Mouse (Mus musculus): ENCODE data around the gene Enkd1. TPM values are rescaled to one million over a fixed set of nuclear protein-coding genes. Genes with fewer than 3 reads are reported as not detected.
A peak's percentile ranks its signal among the peaks of the same experiment; 100 is the strongest.

The Enkd1 gene
- total RNA-seq, 2 experiments from 2014 or later: 5.4 to 6.8 TPM

DNA sequence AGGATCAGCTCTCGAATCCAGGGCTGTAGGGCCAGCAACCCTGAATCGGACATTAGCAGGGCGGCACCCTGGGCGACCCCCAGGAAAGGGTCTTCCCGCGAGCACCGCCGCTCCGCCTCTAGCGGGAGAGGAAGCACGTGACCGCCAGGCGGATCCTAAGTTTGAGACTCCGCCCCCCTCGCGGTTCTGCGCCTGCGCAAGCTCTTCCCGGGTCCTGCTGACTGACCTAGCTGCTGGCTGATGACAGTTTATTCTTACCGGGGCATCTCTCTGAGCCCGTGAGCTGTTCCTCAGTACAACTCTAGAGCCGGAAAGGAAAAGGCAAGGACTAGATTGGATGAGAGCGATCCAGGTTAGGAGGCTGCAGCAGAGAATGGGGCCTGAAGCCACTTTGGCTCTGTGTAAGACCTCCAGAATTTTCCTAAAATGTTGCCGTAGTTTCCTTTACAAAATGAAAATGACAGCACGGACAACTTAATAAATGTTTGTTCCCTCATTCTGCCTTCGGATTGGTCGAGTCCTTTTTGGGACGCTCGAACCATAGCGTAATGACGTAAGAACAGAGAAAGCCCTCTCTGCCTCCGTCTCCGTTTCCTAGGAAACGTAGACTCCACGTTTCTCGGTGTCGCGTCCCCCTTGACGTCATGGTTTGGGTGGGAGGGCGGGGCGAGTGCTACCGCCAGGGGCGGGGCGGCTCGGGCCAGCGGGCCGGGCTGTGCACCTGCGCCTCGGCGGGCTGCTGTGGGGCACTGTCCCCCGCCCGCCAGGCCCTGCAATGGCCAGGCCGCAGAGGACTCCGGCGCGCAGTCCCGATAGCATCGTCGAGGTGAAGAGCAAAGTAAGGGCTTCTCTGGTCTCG, 6.8 kb downstream of the Enkd1 start, which contains the start of the genes Acd and Pard6a:
Gene Acd, minus strand, starts transcription at position 137 of the 859 bp plus-strand sequence.
Gene Pard6a, plus strand, starts transcription at position 183 of the 859 bp plus-strand sequence.
- peak; percentile 98 for DNase-seq

DNA sequence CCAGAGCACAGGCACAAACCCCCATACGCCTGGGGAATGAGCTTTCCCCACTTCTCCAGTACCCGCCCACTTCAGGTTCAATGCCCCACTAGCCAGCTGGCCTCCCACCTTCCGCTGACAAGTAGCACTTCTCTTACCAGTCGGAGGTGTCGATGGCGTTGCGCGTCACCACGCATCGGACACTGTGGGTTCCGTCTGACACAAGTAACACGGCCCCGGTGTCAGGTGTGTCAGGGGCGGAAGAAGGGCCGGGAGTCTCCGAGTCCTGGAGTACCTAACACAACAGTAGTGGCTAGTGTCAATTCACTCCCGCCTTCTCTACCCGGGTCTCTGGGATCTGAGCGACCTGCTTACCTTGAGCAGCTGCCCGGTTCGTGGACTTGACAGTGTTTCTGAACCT, 7.4 kb downstream of the Enkd1 start:
- peak; percentile 61 for DNase-seq

DNA sequence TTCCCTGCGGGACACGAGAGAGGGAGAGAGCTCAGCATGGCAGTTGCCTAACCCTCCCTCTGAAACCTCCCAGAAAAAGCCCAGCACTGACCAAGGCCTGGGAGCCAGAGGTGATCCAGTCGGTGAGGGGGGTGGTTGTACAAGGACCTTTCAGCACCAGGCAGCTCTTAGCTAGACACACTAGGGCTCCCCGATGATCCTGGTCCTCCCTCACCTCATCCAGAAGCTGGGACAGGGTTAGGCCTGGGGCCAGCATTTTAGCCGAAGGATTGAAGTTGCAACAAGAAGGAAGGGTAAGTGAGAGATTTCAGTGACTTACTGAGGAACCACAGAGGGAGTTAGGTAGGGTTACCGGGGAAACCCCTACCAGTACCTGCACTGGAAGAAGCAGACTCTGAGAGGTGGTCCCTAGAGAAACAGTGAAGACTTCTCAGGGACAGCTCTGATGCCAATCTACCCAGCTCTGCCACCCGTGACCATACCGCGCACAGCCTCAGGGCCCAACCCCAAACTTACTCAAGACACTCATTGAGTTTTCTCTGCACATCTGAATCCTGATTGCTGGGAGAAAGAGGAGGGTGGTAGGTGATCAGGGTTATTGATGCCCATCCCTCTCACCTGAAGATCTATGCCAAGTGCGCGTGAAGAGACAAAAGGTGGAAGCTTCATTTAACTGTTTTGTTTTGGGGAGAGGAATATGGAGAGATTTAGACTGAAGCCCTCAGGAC, 8.4 kb downstream of the Enkd1 start:
- no peak for DNase-seq

DNA sequence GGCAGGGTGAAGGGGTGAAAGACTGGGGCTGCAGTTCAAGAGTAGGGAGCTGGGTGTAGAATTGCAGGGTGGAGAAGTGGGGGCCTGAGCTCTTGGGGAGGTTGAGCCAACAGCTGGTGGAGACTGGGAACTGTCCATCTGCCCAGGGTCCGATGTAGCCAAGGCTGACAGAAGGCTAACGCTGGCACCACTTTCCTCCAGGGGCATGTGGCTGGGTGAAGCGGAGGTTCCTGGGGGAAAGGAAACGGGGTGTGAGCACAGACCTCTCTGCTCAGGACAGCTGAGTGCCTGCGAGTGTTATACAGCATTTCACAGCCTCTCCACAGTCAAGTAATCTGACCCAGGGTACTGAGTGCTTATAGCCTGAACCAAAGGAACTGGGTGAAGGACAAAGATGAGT, 9.3 kb downstream of the Enkd1 start:
- DNase-seq: no peak

DNA sequence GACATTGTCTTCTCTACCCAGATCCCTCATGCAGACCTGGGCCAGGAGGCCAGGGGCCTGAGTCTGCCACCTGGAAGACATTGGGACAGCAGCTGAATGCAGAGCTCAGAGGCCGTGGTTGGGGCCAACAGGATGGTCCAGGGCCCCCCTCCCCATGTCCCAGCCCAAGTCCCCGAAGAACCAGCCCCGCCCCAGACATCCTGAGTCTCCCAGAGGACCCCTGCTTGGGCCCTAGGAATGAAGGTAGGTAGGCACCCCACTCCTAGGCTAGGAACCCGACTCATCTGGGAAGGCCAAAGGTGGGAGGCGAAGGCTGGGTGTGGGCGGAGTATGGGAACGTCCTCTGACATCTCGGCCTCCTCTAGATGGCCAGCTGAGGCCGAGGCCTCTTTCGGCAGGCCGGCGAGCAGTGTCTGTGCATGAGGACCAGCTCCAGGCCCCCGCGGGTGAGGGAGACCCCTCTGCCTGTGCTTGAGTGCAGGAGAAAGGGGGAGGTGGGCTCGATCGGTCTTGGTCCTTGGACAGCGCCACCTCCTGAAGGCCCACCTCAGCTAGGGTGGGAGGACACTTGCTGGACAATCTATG, 10.7 kb downstream of the Enkd1 start:
- no peak for DNase-seq

DNA sequence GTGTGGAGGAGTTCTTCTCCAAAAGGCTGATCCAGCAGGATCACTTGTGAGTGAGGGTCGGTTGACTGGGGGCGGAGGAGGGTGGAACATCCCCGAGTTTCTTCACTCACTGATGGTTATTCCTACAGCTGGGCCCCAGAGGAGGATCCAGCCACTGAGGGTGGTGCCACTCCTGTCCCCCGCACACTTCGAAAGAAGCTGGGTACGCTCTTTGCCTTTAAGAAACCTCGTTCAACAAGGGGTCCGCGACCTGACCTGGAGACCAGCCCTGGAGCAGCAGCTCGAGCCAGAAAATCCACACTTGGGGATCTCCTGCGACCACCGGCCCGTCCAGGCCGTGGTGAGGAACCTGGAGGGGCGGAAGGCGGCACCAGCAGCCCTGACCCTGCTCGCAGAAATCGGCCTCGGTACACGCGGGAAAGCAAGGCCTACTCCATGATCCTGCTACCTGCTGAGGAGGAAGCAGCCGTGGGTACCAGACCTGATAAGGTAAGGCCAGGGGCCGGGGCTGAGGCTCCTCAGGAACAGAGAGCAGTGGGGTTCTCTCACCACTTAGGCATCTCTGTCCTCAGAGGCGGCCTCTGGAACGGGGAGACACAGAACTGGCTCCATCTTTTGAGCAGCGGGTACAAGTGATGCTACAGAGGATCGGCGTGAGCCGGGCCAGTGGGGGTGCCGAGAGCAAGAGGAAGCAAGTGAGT, 12.8 kb downstream of the Enkd1 start:
- DNase-seq: no peak

DNA sequence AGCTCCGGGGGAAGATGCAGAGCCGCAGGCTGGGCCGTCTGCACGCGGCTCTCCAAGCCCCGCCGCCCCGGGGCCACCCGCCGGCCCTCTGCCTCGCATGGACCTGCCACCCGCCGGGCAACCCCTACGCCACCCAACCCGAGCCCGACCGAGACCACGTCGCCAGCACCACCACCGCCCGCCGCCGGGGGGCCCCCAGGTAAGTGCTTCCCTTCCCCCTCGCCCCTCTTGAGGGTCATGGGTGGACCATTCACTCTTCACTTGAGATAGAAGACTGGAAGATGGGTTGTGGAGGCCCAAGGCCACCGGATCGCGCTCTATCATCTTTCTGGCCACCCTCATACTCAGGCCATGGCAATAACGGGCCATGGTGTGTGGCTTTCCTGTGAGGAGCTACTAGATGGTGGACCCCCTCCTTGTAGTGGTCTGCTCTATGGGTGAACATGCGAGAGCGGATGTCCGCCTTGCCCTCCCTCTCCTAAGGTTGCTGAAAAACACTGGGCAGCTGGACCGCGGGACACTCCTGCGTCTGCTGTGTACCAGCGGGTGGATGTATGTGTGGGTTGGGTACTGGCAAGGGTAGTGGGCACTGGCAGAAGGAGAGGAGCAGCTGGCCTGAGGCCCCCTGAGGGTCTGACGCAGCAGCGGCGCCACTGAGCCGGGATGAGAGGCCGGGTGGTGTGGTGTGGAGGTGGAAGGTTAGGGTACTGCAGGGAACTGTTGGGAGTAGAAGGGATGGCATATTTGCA, 13.8 kb downstream of the Enkd1 start:
- DNase-seq: no peak

DNA sequence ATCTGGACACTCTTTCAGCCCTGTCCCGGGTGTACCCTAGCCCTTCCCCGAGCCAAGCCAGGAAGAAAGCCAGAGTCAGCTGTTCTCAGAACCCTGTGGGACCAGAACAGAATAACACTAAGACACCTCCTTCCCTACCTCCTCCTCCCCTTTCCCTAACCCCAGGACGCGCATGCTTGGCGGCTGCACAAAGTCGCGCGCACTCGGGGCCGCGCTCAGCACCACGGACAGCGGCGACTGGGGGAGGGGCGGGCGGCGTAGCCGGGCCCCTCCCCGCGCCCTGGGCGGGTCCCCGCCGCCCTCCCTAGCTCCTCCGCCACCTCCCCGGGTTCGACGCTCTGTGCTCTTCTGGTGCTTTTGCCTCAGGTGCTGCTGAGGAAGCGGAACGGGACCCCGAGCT, 14.4 kb downstream of the Enkd1 start:
- peak; percentile 82 for DNase-seq

DNA sequence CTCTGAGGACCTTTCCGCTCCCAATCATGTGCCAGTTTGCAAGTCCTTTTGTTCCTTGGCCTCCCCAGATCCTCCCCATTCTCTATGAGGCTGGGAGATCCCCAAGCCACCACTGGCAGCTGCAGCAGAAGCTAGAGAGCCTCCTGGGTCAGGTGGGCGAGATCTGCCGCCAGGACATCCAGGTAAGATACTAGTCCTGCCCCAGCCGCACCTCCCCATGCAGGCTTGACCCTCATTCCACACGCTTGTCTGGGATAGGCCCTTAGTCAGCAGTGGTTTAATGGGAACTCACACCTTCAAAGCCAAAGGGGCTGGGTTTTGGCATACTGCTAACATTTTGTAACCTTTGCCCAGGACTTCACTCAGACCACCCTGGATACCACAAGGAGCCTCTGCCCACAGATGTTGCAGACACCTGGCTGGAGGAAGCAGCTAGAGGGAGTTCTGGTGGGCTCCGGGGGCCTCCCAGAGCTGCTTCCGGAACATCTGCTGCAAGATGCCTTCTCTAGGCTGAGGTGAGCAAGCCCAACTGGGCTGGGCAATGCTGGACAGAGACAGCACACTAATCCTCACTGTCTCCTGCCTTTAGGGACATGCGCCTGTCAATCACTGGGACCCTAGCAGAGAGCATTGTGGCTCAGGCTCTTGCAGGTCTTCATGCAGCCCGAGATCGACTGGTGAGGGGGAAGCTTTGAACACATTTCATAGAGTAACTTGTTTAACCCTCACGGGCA, 15.4 kb downstream of the Enkd1 start:
- DNase-seq: no peak

DNA sequence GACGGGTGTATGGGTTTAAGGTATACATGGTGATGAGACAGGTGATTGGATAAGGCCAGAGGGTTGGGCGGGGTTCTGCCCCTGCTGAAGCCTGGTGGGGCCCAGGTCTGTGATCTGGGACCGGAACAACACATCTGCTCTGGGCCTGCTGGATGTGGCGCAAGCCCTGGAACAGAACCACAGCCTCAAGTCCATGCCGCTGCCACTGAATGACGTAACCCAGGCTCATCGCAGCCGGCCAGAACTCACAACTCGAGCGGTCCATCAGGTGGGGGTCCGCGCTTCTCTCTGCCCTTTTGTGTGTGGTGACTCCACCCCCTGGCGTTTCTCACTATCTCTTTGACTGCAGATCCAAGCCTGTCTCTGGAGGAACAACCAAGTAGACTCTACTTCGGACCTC, 17.0 kb downstream of the Enkd1 start:
- no peak for DNase-seq

DNA sequence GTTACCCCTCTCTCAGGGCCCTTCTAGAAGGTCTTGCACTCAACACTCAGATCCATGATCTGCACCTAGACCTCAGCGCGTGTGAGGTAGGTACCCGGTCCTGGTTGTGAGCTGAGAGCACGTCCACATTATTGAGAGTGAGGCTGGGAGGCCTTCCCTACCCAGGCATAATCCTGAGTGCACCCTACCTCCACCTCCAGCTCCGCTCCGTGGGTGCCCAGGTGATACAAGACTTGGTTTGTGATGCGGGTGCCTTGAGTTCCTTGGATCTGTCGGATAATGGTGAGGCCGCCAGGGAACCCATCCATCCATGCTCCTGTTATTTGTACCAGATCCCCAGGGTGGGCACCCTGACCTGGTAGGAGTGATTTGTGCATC, 18.0 kb downstream of the Enkd1 start:
- DNase-seq: no peak

DNA sequence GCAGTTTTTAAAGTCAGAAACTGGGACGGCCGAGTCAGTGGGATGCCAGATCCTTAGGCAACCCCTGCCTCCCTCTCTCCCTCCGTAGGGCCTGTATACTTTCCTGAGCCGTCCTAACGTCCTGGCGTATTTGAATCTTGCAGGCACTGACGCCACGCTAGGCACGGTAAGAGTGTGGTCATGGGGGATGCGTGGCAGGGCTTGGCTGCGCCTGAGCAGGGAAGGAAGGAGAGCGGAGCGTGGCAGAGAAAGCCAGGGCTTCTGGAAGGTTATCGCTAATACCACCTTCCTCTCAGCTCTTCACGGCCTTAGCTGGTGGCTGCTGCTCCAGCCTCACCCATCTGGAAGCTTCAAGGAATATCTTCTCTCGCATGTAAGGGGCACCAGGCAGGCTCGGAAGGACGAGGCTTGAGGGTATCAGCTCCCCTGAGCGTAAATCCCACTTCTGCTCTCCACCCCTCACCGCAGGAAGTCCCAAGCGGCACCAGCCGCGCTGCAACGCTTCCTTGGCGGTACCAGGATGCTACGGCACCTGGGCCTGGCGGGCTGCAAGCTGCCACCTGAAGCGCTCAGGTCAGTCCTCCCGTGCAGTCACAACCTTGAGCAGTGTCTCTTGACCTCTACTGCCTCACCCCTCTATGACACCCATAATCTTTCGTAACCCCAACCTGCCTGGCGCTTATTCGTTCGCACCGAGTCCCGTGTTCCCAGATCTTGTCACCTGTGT, 18.6 kb downstream of the Enkd1 start:
- no peak for DNase-seq

DNA sequence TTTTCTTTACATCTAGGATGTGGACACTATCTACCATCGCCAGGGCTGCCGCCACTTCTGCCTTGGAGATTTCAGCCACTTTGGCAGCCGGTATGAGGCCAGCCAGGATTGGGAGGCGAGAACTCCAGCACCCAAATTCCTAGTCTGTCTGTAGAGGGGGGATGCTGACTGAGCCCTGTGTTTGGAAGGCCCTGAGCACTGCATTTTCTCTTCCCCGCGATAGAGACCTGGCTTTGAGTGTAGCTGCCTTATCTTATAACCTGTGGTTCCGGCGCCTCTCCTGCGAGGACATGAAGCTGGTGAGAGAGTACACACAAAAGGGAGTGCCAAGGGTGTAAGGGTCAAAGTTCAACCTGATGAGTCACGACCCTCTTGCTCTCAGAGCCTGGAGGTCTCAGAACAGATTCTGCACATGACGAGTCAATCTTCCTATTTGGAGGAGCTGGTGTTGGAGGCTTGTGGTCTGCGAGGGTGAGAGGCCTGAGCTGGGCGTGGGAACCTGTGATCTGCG, 19.7 kb downstream of the Enkd1 start:
- DNase-seq: no peak

DNA sequence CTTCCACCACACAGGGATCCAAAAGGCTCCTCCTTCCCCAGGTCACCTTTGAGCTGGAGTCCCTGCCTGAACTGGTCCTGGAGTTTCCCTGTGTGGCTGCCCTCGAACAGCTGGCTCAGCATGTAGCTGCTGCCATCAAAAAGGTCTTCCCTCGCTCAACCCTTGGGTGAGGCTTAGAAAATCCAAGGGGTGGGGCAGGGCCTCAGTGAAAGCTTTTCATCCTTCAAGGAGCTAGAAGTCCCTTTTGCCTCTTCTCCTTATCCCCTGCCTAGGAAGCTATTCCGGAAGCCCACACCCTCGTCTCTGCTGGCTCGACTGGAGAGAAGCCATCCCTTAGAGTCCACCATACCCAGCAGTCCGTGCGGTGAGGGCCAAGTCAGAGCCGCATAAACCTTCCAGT, 20.5 kb downstream of the Enkd1 start:
- no peak for DNase-seq

DNA sequence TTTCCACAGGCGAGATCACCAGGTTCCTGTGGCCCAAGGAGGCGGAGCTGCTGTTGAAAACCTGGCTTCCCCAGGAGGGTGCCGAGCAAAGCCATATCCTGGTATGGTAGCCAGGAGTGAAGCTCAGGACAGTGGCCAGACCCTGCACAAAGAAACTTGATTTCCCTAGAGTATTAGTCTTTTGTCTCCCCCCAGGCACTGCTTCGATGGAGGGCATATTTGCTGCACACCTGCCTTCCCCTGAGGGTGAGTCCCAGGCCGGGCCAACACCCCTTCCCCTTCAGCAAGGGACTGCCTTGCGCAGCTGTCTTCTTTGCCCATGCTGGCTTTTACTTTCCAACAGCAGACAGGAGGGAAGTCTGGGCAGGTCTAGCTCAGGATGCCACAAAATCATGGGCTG, 21.5 kb downstream of the Enkd1 start:
- no peak for DNase-seq

DNA sequence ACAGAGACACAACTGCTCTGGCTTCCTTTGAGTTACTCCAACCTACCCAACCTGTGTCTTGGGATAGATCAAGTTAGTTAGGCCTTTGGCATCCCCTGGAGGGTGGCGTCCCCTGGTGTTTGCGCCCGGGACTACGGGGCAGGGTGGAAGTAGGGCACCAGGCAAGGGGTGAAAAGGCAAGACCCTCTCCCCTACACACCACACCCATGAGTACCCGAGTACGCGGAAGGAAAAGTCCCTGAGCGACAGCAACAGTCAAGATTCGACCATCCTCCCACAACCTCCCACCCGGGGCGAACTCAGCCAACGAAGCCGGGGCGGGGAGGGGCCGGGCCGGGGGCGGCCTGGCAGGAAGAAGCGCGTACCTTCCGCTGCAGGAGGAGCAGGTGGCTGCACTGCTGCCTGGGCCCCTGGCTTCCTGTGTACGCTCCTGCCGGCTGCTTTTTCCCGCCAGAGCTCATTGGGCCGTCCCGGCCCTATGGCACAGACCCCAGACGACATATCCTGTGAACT, 22.2 kb downstream of the Enkd1 start, which contains the start of gene Carmil2:
Gene Carmil2, plus strand, starts transcription at position 479 of the 513 bp plus-strand sequence.
- peak; percentile 80 for DNase-seq

DNA sequence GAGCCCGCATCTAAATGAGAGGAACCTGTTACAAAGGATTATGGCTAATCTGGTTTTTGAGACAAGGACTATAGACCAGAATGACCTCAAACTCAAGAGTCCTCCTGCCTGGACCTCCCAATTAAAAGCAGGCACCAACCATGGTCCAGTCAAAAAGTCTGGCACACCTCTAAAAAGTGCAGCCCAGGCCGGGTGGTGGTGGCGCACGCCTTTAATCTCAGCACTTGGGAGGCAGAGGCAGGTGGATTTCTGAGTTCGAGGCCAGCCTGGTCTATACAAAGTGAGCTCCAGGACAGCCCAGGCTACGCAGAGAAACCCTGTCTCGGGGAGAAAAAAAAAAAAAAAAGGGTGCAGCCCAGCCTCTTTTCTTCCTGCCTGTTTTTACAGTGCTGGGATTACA, 22.7 kb downstream of the Enkd1 start:
- DNase-seq: no peak

DNA sequence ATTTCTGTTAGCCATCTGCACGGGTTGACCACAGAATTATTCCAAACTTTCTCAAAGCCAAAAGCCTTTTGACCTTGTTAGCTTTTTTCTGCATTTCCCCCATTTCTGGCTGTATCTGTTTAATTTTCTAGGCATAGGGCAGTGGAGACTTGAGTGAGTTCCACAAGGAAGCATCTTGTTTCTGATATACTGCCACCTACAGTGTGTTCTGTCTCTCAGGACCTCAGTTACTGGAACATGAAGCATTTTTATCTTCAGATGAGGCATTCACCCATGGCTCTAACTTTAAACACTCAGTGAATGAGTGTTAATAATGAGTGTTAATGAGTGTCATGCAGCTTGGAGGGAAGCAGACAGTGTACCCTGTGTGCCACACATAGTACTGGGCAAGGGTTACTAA, 30.1 kb downstream of the Enkd1 start:
- no peak for DNase-seq

DNA sequence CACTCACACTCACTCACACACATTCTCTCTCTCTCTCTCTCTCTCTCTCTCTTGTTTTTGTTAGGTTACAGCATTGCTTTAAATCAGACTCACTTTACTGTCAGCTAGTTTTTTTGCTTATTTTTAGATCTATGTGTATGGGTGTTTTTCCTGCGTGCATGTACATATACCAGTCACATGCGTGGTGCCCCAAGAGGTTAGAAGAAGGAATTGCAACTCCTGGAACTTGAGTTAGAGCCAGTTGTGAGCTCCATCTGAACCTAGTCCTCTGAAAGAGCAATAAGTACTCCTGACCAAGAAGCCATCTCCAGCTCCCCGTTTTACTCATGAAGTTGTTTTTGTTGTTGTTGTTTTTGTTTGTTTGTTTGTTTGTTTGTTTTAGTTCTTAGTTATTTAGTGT, 46.8 kb downstream of the Enkd1 start:
- peak; percentile 41 for DNase-seq

DNA sequence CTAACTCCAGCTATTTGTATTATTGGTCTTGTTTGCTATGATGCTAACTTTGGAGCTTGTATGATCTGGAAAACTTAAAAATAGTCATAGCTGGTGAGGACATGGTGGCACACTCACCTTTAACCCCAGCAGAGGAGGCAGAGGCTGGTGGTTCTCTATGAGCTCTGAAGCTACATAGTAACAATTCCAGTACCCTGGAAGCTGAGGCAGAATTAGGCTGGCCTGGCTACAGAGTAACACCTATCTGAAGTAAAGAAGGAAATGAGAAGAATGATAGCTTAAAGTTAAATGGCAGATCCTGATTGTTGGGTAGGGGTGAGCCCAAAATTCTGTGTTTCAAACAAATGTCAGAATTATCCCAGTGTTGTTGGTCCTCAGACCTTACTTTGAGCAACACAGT, 50.4 kb downstream of the Enkd1 start:
- no peak for DNase-seq

Data from heart, postnatal 4 days (tissue).